Mouse (Mus musculus): Measurements from ENCODE around the gene March7. TPM values are rescaled to one million over a fixed set of nuclear protein-coding genes. Genes with fewer than 3 reads are reported as not detected.

Gene March7
- polyA plus RNA-seq, 1 experiment from 2014 or later: 114 TPM

GRCm38 (mm10) chr2:60196841-60197240 lies 12.8 kb upstream of the March7 start:
- H3K9ac ChIP-seq (replicated peaks): no peak overlapping the region
- 33% methylated on average over 1 of the region's 1 CpGs for WGBS
- H3K9me3 ChIP-seq: no peaks in the 10 kb centered on the region
- no peak overlapping the region for H3K4me2 ChIP-seq (replicated peaks)
- H3K27me3 ChIP-seq: no peaks in the 10 kb centered on the region
- H3K36me3 ChIP-seq: no peaks in the 10 kb centered on the region
- no peak overlapping the region for H3K4me3 ChIP-seq
- no peaks in the 10 kb centered on the region for H3K4me1 ChIP-seq
- no peak for ATAC-seq (replicated peaks)
- no peak overlapping the region for H3K27ac ChIP-seq (replicated peaks)

GRCm38 (mm10) chr2:60200051-60200562 lies 9.6 kb upstream of the March7 start:
- ATAC-seq (replicated peaks): no peak
- peaks cover 6% of the 10 kb centered on the region; the same call in 1 of the 2 replicates for H3K36me3 ChIP-seq
- no peak overlapping the region for H3K4me2 ChIP-seq (replicated peaks)
- H3K4me3 ChIP-seq: no peak overlapping the region
- H3K9me3 ChIP-seq: no peaks in the 10 kb centered on the region
- H3K27ac ChIP-seq (replicated peaks): no peak overlapping the region
- H3K9ac ChIP-seq (replicated peaks): no peak overlapping the region
- 91% methylated on average over 5 of the region's 5 CpGs for WGBS
- H3K4me1 ChIP-seq: no peaks in the 10 kb centered on the region
- H3K27me3 ChIP-seq: no peaks in the 10 kb centered on the region

GRCm38 (mm10) chr2:60200667-60201066 lies 9.0 kb upstream of the March7 start:
- WGBS: 42% methylated on average over 8 of the region's 8 CpGs
- no peak for ATAC-seq (replicated peaks)
- H3K36me3 ChIP-seq: peaks cover 9% of the 10 kb centered on the region

GRCm38 (mm10) chr2:60202900-60203530 lies 6.7 kb upstream of the March7 start:
- peaks cover 9% of the 10 kb centered on the region for H3K36me3 ChIP-seq
- WGBS: 92% methylated on average over 8 of the region's 8 CpGs
- H3K27ac ChIP-seq (replicated peaks): no peak overlapping the region
- H3K4me1 ChIP-seq: peaks cover 1% of the 10 kb centered on the region; the same call in 1 of the 2 replicates
- ATAC-seq (replicated peaks): no peak
- no peaks in the 10 kb centered on the region for H3K9me3 ChIP-seq
- H3K9ac ChIP-seq (replicated peaks): no peak overlapping the region
- H3K27me3 ChIP-seq: no peaks in the 10 kb centered on the region
- H3K4me2 ChIP-seq (replicated peaks): no peak overlapping the region
- no peak overlapping the region for H3K4me3 ChIP-seq

More at GRCm38 (mm10) chr2:60200667-60201066, 9.0 kb upstream of the March7 start:
- no peaks in the 10 kb centered on the region for H3K9me3 ChIP-seq
- H3K4me1 ChIP-seq: no peaks in the 10 kb centered on the region
- no peak overlapping the region for H3K27ac ChIP-seq (replicated peaks)
- no peaks in the 10 kb centered on the region for H3K27me3 ChIP-seq
- no peak overlapping the region for H3K9ac ChIP-seq (replicated peaks)
- no peak overlapping the region for H3K4me3 ChIP-seq
- H3K4me2 ChIP-seq (replicated peaks): no peak overlapping the region

- H3K4me2 ChIP-seq (replicated peaks): no peak overlapping the region
- no peak overlapping the region for H3K4me3 ChIP-seq
- H3K36me3 ChIP-seq: peaks cover 9% of the 10 kb centered on the region
- no peaks in the 10 kb centered on the region for H3K27me3 ChIP-seq
- no peak overlapping the region for H3K27ac ChIP-seq (replicated peaks)
- 97% methylated on average over 4 of the region's 4 CpGs for WGBS
- no peak overlapping the region for H3K9ac ChIP-seq (replicated peaks)
- H3K4me1 ChIP-seq: peaks cover 5% of the 10 kb centered on the region; the same call in 1 of the 2 replicates
- ATAC-seq (replicated peaks): no peak
- H3K9me3 ChIP-seq: no peaks in the 10 kb centered on the region
Observed at GRCm38 (mm10) chr2:60203733-60204132, 6.0 kb upstream of the March7 start.

GRCm38 (mm10) chr2:60204162-60204561 lies 5.5 kb upstream of the March7 start:
- no peak overlapping the region for H3K9ac ChIP-seq (replicated peaks)
- peaks cover 9% of the 10 kb centered on the region for H3K36me3 ChIP-seq
- no peak for ATAC-seq (replicated peaks)
- H3K4me3 ChIP-seq: no peak overlapping the region
- H3K4me2 ChIP-seq (replicated peaks): no peak overlapping the region
- H3K9me3 ChIP-seq: no peaks in the 10 kb centered on the region
- 91% methylated on average over 6 of the region's 6 CpGs for WGBS
- H3K27ac ChIP-seq (replicated peaks): no peak overlapping the region
- H3K27me3 ChIP-seq: no peaks in the 10 kb centered on the region
- peaks cover 9% of the 10 kb centered on the region for H3K4me1 ChIP-seq

GRCm38 (mm10) chr2:60205795-60206194 lies 3.9 kb upstream of the March7 start:
- WGBS: 82% methylated on average over 6 of the region's 6 CpGs
- Histone ChIP-seq H3K27me3 (no peaks in the 10 kb centered on the region), H3K9ac (replicated peaks) (no peak overlapping the region), H3K4me2 (replicated peaks) (no peak overlapping the region), H3K27ac (replicated peaks) (no peak overlapping the region), H3K9me3 (no peaks in the 10 kb centered on the region), H3K36me3 (peaks cover 9% of the 10 kb centered on the region), H3K4me1 (peaks cover 11% of the 10 kb centered on the region), H3K4me3 (no peak overlapping the region)
- ATAC-seq (replicated peaks): no peak

- Histone ChIP-seq H3K27me3 (no peaks in the 10 kb centered on the region), H3K9me3 (no peaks in the 10 kb centered on the region), H3K4me1 (peaks cover 40% of the 10 kb centered on the region), H3K27ac (replicated peaks) (peak overlapping the region; percentile 92), H3K4me3 (peak overlapping the region; percentile 91), H3K4me2 (replicated peaks) (peak overlapping the region; percentile 56), H3K9ac (replicated peaks) (peak overlapping the region; percentile 95), H3K36me3 (peaks cover 12% of the 10 kb centered on the region)
- no peak; the same call in 1 of the 2 replicates for ATAC-seq (replicated peaks)
- under 1% methylated on average over 31 of the region's 35 CpGs for WGBS
Observed at GRCm38 (mm10) chr2:60209122-60209611, 520 bp upstream of the March7 start.

GRCm38 (mm10) chr2:60210821-60211220 lies 1.1 kb downstream of the March7 start:
- H3K4me2 ChIP-seq (replicated peaks): peak overlapping the region; percentile 64
- H3K36me3 ChIP-seq: peaks cover 3% of the 10 kb centered on the region; the same call in 1 of the 2 replicates
- no peak for ATAC-seq (replicated peaks)
- peak overlapping the region; percentile 95 for H3K9ac ChIP-seq (replicated peaks)
- no peak overlapping the region for H3K27ac ChIP-seq (replicated peaks)
- no peaks in the 10 kb centered on the region for H3K27me3 ChIP-seq
- whole genome bisulfite sequencing: 17% methylated on average over 5 of the region's 5 CpGs
- H3K9me3 ChIP-seq: no peaks in the 10 kb centered on the region
- peaks cover 44% of the 10 kb centered on the region for H3K4me1 ChIP-seq
- peak overlapping the region; percentile 91 for H3K4me3 ChIP-seq

- no peak overlapping the region for H3K27ac ChIP-seq (replicated peaks)
- H3K9ac ChIP-seq (replicated peaks): no peak overlapping the region
- H3K4me2 ChIP-seq (replicated peaks): no peak overlapping the region
- ATAC-seq (replicated peaks): no peak
- no peaks in the 10 kb centered on the region for H3K27me3 ChIP-seq
- H3K9me3 ChIP-seq: no peaks in the 10 kb centered on the region
- H3K4me1 ChIP-seq: peaks cover 53% of the 10 kb centered on the region
- no peak overlapping the region for H3K4me3 ChIP-seq
- 0 out of 2 replicates have a peak, but pooled peaks cover 3% of the 10 kb centered on the region for H3K36me3 ChIP-seq
Observed at GRCm38 (mm10) chr2:60212488-60212887, 2.8 kb downstream of the March7 start.

- H3K9me3 ChIP-seq: no peaks in the 10 kb centered on the region
- no peak overlapping the region for H3K4me3 ChIP-seq
- H3K9ac ChIP-seq (replicated peaks): no peak overlapping the region
- H3K36me3 ChIP-seq: 0 out of 2 replicates have a peak, but pooled peaks cover 3% of the 10 kb centered on the region
- H3K4me1 ChIP-seq: peaks cover 44% of the 10 kb centered on the region
- H3K4me2 ChIP-seq (replicated peaks): no peak overlapping the region
- ATAC-seq (replicated peaks): no peak
- H3K27ac ChIP-seq (replicated peaks): no peak overlapping the region
- no peaks in the 10 kb centered on the region for H3K27me3 ChIP-seq
- WGBS: 97% methylated on average over 2 of the region's 2 CpGs
Observed at GRCm38 (mm10) chr2:60214683-60215082, 5.0 kb downstream of the March7 start.

GRCm38 (mm10) chr2:60216547-60217153 lies 7.0 kb downstream of the March7 start:
- Histone ChIP-seq H3K9me3 (no peaks in the 10 kb centered on the region), H3K9ac (replicated peaks) (no peak overlapping the region), H3K27ac (replicated peaks) (no peak overlapping the region), H3K36me3 (0 out of 2 replicates have a peak, but pooled peaks cover 3% of the 10 kb centered on the region), H3K4me1 (peaks cover 38% of the 10 kb centered on the region), H3K4me2 (replicated peaks) (no peak overlapping the region), H3K27me3 (no peaks in the 10 kb centered on the region), H3K4me3 (no peak overlapping the region)
- no peak for ATAC-seq (replicated peaks)
- 91% methylated on average over 4 of the region's 4 CpGs for WGBS

All from forebrain, embryonic 15.5 days (tissue).